Mouse (Mus musculus): ENCODE measurements around the gene Bbs9.

DNA sequence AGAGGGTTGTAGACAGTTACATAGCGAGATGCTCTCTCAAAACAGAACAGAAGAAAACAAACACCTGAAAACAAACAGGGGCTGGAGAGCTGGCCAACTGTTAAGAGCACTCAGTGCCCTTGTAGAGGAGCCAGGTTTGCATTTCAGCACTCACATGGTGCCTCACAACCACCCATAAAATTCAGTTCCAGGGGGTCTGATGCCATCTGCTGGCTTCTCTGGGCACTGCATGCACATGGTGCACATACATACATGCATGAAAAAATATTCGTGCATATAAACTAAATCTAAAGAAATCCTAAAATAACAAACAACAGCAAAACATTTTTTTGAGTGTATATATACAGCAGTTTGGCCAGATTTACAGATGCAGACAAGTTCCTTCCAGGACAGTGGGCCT, 228.0 kb downstream of the Bbs9 start:
- peak; percentile 25; the same call in 1 of the 2 replicates for TF ChIP-seq CTCF (IDR thresholded peaks at IDR 0.05; ENCODE audit: control insufficient read depth, insufficient read depth, low read length)
- TF ChIP-seq POLR2A (IDR thresholded peaks at IDR 0.05; ENCODE audit: borderline replicate concordance, control insufficient read depth, low read depth, low read length): no peak
